15 mouse cellular contexts compared by ENCODE assay signal in the genomic region with DNA sequence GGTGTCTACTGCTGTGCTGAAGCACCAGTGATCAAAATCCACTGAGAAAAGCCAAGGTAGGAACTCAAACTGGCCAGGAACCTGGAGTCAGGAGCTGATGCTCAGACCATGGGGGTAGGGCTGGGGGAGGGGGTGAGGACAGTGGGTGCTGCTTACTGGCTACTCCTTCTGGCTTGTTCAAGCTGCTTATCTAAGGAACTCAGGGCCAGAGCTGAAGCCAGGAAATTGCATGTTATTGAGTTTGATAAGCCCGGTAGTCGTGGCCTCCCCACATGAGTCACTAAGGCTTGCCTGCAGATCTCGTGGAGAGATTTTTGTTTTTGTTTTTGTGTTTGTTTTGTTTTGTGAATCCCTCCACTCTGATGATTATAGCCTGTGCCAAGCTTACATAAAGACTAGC.
"Had no signal": no experiment of that assay in that cellular context is flagged by ENCODE, and none has a peak within 500 bp of the region (broad histone marks: within the 10 kb centered on the region; RNA-seq: fewer than 3 reads in every experiment).

No protein-coding gene starts in this region.

- H3K36me3 ChIP-seq: limb, embryonic 13.5 days; midbrain, embryonic 15.5 days; stomach, embryonic 15.5 days had no signal

- DNase-seq: kidney, adult 11 months; kidney, postnatal 10 days; kidney, postnatal 4 days; left cerebral cortex, postnatal 4 days; lung, adult 2 months; lung, postnatal 36 days; thymus, adult 2 months; thymus, postnatal 25 days had no signal

- H3K27me3 ChIP-seq: limb, embryonic 13.5 days; midbrain, embryonic 15.5 days; stomach, embryonic 15.5 days had no signal

- H3K9ac ChIP-seq: limb, embryonic 13.5 days; liver, embryonic 14.5 days; midbrain, embryonic 15.5 days; stomach, embryonic 15.5 days had no signal

- H3K9me3 ChIP-seq: limb, embryonic 13.5 days; midbrain, embryonic 15.5 days; stomach, embryonic 15.5 days had no signal

- H3K4me1 ChIP-seq: limb, embryonic 13.5 days; midbrain, embryonic 15.5 days; stomach, embryonic 15.5 days had no signal

- ATAC-seq: lung, postnatal 0 days; midbrain, embryonic 15.5 days had no signal

- H3K27ac ChIP-seq: layer of hippocampus, adult 2 months; limb, embryonic 13.5 days; liver, embryonic 14.5 days; midbrain, embryonic 15.5 days; stomach, embryonic 15.5 days had no signal

- H3K4me2 ChIP-seq: limb, embryonic 13.5 days; midbrain, embryonic 11.5 days; midbrain, embryonic 15.5 days; stomach, embryonic 15.5 days had no signal

- H3K4me3 ChIP-seq: layer of hippocampus, adult 2 months; limb, embryonic 13.5 days; midbrain, embryonic 15.5 days; stomach, embryonic 15.5 days had no signal
